13 mouse cellular contexts compared by ENCODE assay signal in the genomic region with DNA sequence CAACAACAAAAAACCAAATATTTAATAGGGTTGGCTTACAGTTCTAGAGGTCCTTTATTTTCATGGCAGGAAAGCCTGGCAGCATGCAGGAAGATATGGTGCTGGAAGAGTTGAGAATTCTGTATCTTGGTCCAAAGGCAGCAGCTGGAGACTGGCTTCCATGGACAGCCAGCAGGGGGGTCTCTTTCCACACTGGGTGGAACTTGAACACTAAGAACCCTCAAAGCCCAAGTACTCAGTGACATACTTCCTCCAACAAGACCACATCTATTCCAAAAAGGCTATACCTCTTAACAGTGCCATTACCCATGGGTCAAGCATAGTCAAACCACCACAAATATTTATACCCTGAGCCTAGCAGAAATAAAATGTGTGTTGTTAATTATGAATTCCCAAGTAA.
A peak's percentile ranks its signal among the peaks of the same experiment; 100 is the strongest.
DNase-seq lines count a peak whose midpoint lies in the region; ATAC-seq and TF ChIP-seq lines count a peak whose summit lies in the region.
"Had no signal": no experiment of that assay in that cellular context is flagged by ENCODE, and none has a peak within 500 bp of the region (broad histone marks: within the 10 kb centered on the region; RNA-seq: fewer than 3 reads in every experiment).

No protein-coding gene starts in this region.

- no peak overlapping the region for H3K4me3 ChIP-seq in hindbrain, embryonic 12.5 days
- H3K4me3 ChIP-seq in hindbrain, embryonic 16.5 days (ENCODE audit: low read length) = no peak overlapping the region
- no peak overlapping the region for H3K4me3 ChIP-seq in E14TG2a.4 (replicated peaks; ENCODE audit: low read length)
- no peak overlapping the region for H3K4me3 ChIP-seq in forebrain, embryonic 14.5 days (ENCODE audit: low read depth, low read length)
- no peak overlapping the region for H3K4me3 ChIP-seq in thymus, adult 2 months (ENCODE audit: control insufficient read depth, insufficient read depth, low read length)
- H3K4me3 ChIP-seq in kidney, embryonic 15.5 days (replicated peaks) = no peak overlapping the region
- H3K4me3 ChIP-seq: megakaryocyte, embryonic 14.5 days; neural tube, embryonic 13.5 days had no signal

- no peaks in the 10 kb centered on the region for H3K9me3 ChIP-seq in hindbrain, embryonic 12.5 days (replicated peaks)
- no peaks in the 10 kb centered on the region for H3K9me3 ChIP-seq in hindbrain, embryonic 16.5 days (ENCODE audit: control insufficient read depth, low read length)
- no peaks in the 10 kb centered on the region for H3K9me3 ChIP-seq in E14TG2a.4 (ENCODE audit: low read length)
- no peaks in the 10 kb centered on the region for H3K9me3 ChIP-seq in forebrain, embryonic 14.5 days (replicated peaks; ENCODE audit: control insufficient read depth, low read length)
- H3K9me3 ChIP-seq in kidney, embryonic 15.5 days (replicated peaks) = no peaks in the 10 kb centered on the region
- H3K9me3 ChIP-seq: megakaryocyte, embryonic 14.5 days; neural tube, embryonic 13.5 days had no signal

- TF ChIP-seq POLR2A in thymus, adult 2 months (IDR thresholded peaks at IDR 0.05; ENCODE audit: control insufficient read depth, extremely low read depth, insufficient read depth, low read length, poor library complexity) = no peak

- H3K27me3 ChIP-seq in hindbrain, embryonic 12.5 days = no peaks in the 10 kb centered on the region
- no peaks in the 10 kb centered on the region for H3K27me3 ChIP-seq in hindbrain, embryonic 16.5 days (replicated peaks; ENCODE audit: control insufficient read depth, insufficient read depth, low read length)
- no peaks in the 10 kb centered on the region for H3K27me3 ChIP-seq in E14TG2a.4 (ENCODE audit: insufficient read depth, low read length)
- no peaks in the 10 kb centered on the region for H3K27me3 ChIP-seq in forebrain, embryonic 14.5 days (replicated peaks; ENCODE audit: control insufficient read depth, insufficient read depth, low read length)
- no peaks in the 10 kb centered on the region for H3K27me3 ChIP-seq in thymus, adult 2 months (ENCODE audit: control insufficient read depth, insufficient read depth, low read length)
- H3K27me3 ChIP-seq in kidney, embryonic 15.5 days = no peaks in the 10 kb centered on the region
- H3K27me3 ChIP-seq: megakaryocyte, embryonic 14.5 days; neural tube, embryonic 13.5 days had no signal

- DNase-seq in R1 (ENCODE audit: low read depth, low spot score) = peak; percentile 20
- DNase-seq in forebrain, embryonic 14.5 days (ENCODE audit: low spot score) = peak; percentile 40
- no peak for DNase-seq in thymus, adult 2 months
- no peak for DNase-seq in layer of hippocampus, adult 9-10 months (ENCODE audit: low spot score)
- DNase-seq: lung, adult 18-20 months; right cerebral cortex, postnatal 14 days; thymus, postnatal 25 days had no signal

- ATAC-seq in hindbrain, embryonic 12.5 days (ENCODE audit: low FRiP score) = peak; percentile 50; the same call in 1 of the 2 replicates
- no peak for ATAC-seq in hindbrain, embryonic 16.5 days
- ATAC-seq in forebrain, embryonic 14.5 days = no peak
- ATAC-seq in kidney, embryonic 15.5 days (replicated peaks; ENCODE audit: low FRiP score) = no peak

- H3K4me1 ChIP-seq in hindbrain, embryonic 12.5 days = no peaks in the 10 kb centered on the region
- H3K4me1 ChIP-seq in hindbrain, embryonic 16.5 days (ENCODE audit: control insufficient read depth, insufficient read depth, low read depth, low read length) = no peaks in the 10 kb centered on the region
- no peaks in the 10 kb centered on the region for H3K4me1 ChIP-seq in E14TG2a.4 (replicated peaks; ENCODE audit: low read depth, low read length)
- no peaks in the 10 kb centered on the region for H3K4me1 ChIP-seq in forebrain, embryonic 14.5 days (ENCODE audit: control insufficient read depth, insufficient read depth, low read length)
- H3K4me1 ChIP-seq in thymus, adult 2 months (replicated peaks; ENCODE audit: control insufficient read depth, insufficient read depth, low read length) = no peaks in the 10 kb centered on the region
- H3K4me1 ChIP-seq in kidney, embryonic 15.5 days = no peaks in the 10 kb centered on the region
- H3K4me1 ChIP-seq: megakaryocyte, embryonic 14.5 days; neural tube, embryonic 13.5 days had no signal

- no peak overlapping the region for H3K27ac ChIP-seq in hindbrain, embryonic 12.5 days
- no peak overlapping the region for H3K27ac ChIP-seq in hindbrain, embryonic 16.5 days (ENCODE audit: low read depth, low read length)
- H3K27ac ChIP-seq in forebrain, embryonic 14.5 days (ENCODE audit: low read depth, low read length) = no peak overlapping the region
- H3K27ac ChIP-seq in thymus, adult 2 months (ENCODE audit: control insufficient read depth, insufficient read depth, low read length) = no peak overlapping the region
- no peak overlapping the region for H3K27ac ChIP-seq in kidney, embryonic 15.5 days
- H3K27ac ChIP-seq: neural tube, embryonic 13.5 days had no signal

- H3K36me3 ChIP-seq in hindbrain, embryonic 12.5 days = no peaks in the 10 kb centered on the region
- no peaks in the 10 kb centered on the region for H3K36me3 ChIP-seq in hindbrain, embryonic 16.5 days (ENCODE audit: control insufficient read depth, insufficient read depth, low read length)
- no peaks in the 10 kb centered on the region for H3K36me3 ChIP-seq in E14TG2a.4 (ENCODE audit: insufficient read depth, low read length)
- no peaks in the 10 kb centered on the region for H3K36me3 ChIP-seq in forebrain, embryonic 14.5 days (ENCODE audit: control insufficient read depth, insufficient read depth, low read length)
- H3K36me3 ChIP-seq in thymus, adult 2 months (ENCODE audit: control insufficient read depth, insufficient read depth, low read length) = no peaks in the 10 kb centered on the region
- H3K36me3 ChIP-seq in kidney, embryonic 15.5 days = no peaks in the 10 kb centered on the region
- H3K36me3 ChIP-seq: neural tube, embryonic 13.5 days had no signal

- 0 out of 2 replicates have a peak, but pooled peaks have one; percentile 12 for TF ChIP-seq CTCF in E14TG2a.4 (conservative IDR thresholded peaks at IDR 0.05; ENCODE audit: low read length)
- TF ChIP-seq CTCF in thymus, adult 2 months (IDR thresholded peaks at IDR 0.05; ENCODE audit: borderline replicate concordance, control insufficient read depth, extremely low read depth, insufficient read depth, low read length, poor library complexity) = no peak

- H3K4me2 ChIP-seq in hindbrain, embryonic 12.5 days (replicated peaks) = no peak overlapping the region
- no peak overlapping the region for H3K4me2 ChIP-seq in hindbrain, embryonic 16.5 days (ENCODE audit: low read length)
- H3K4me2 ChIP-seq in forebrain, embryonic 14.5 days (ENCODE audit: low read length) = no peak overlapping the region
- H3K4me2 ChIP-seq in kidney, embryonic 15.5 days = no peak overlapping the region
- H3K4me2 ChIP-seq: neural tube, embryonic 13.5 days had no signal

- no peak overlapping the region for H3K9ac ChIP-seq in hindbrain, embryonic 12.5 days
- no peak overlapping the region for H3K9ac ChIP-seq in hindbrain, embryonic 16.5 days (ENCODE audit: low read depth, low read length)
- no peak overlapping the region for H3K9ac ChIP-seq in forebrain, embryonic 14.5 days (ENCODE audit: low read length)
- H3K9ac ChIP-seq in kidney, embryonic 15.5 days = no peak overlapping the region
- H3K9ac ChIP-seq: neural tube, embryonic 13.5 days had no signal

Comparison
In these comparisons a context has a peak if more than half of its experiments do, and no peak if none do; other contexts are left out.
1. DNase-seq: peak in R1 (single experiment) and forebrain, embryonic 14.5 days (single experiment); none in thymus, adult 2 months (single experiment) and layer of hippocampus, adult 9-10 months (single experiment).